Comparison of ENCODE assay signal across 13 mouse cellular contexts in the genomic region with DNA sequence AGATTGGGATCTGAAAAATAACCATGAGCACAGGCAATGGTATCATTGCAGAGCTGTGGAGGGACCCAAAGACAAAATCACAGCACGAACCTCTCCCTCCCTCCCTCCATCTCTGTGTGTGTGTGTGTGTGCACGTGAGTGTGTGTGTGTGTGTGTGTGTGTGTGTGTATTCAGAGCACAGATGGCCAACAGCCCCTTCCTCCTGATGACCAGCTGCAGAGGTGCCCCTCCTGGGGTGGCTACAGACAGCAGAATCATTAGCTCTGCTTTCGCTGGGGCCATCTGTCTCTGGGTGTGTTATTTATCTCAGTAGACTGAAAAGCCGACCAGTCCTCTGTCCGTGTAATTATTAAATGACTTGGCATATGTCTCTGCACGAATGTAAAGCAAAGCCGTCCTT.
A peak's percentile ranks its signal among the peaks of the same experiment; 100 is the strongest.
DNase-seq lines count a peak whose midpoint lies in the region; ATAC-seq and TF ChIP-seq lines count a peak whose summit lies in the region.
"Had no signal": no experiment of that assay in that cellular context is flagged by ENCODE, and none has a peak within 500 bp of the region (broad histone marks: within the 10 kb centered on the region; RNA-seq: fewer than 3 reads in every experiment).

No protein-coding gene starts in this region.

- ATAC-seq in stomach, embryonic 14.5 days (ENCODE audit: insufficient number of reproducible peaks, insufficient read depth, low FRiP score, low read depth): peak; percentile 46; the same call in 1 of the 2 replicates
- no peak for ATAC-seq in stomach, postnatal 0 days (ENCODE audit: low FRiP score, low TSS enrichment)
- ATAC-seq in hindbrain, embryonic 11.5 days (ENCODE audit: low FRiP score): peak; percentile 93
- ATAC-seq in midbrain, embryonic 16.5 days: peak; percentile 76
- no peak for ATAC-seq in granulocyte monocyte progenitor cell, adult 5-6 weeks (replicated peaks; ENCODE audit: poor library complexity, severe bottlenecking)

- no peak for DNase-seq in stomach, postnatal 0 days (ENCODE audit: low spot score)
- DNase-seq in hindbrain, embryonic 11.5 days (ENCODE audit: low spot score): peak; percentile 65
- DNase-seq in thymus, postnatal 14 days: no peak
- DNase-seq in heart, postnatal 14 days: no peak
- no peak for DNase-seq in lung, adult 2 months
- DNase-seq: kidney, adult 18-20 months; thymus, adult 18-20 months had no signal

- H3K9me3 ChIP-seq in stomach, embryonic 14.5 days (ENCODE audit: control insufficient read depth, low read depth, low read length): no peaks in the 10 kb centered on the region
- H3K9me3 ChIP-seq in stomach, postnatal 0 days (ENCODE audit: control insufficient read depth, low read length): no peaks in the 10 kb centered on the region
- no peaks in the 10 kb centered on the region for H3K9me3 ChIP-seq in hindbrain, embryonic 11.5 days (ENCODE audit: control insufficient read depth, low read length)
- H3K9me3 ChIP-seq in midbrain, embryonic 16.5 days (replicated peaks; ENCODE audit: control insufficient read depth, low read length, poor library complexity, severe bottlenecking): no peaks in the 10 kb centered on the region
- H3K9me3 ChIP-seq: heart, embryonic 12.5 days; limb, embryonic 15.5 days had no signal

- H3K36me3 ChIP-seq in stomach, embryonic 14.5 days (ENCODE audit: control insufficient read depth, insufficient read depth, low read length): no peaks in the 10 kb centered on the region
- H3K36me3 ChIP-seq in stomach, postnatal 0 days (ENCODE audit: control insufficient read depth, insufficient read depth, low read length): no peaks in the 10 kb centered on the region
- no peaks in the 10 kb centered on the region for H3K36me3 ChIP-seq in hindbrain, embryonic 11.5 days (ENCODE audit: control insufficient read depth, insufficient read depth, low read length)
- no peaks in the 10 kb centered on the region for H3K36me3 ChIP-seq in midbrain, embryonic 16.5 days (ENCODE audit: control insufficient read depth, insufficient read depth, low read length)
- H3K36me3 ChIP-seq: heart, embryonic 12.5 days; limb, embryonic 15.5 days had no signal

- no peak for TF ChIP-seq EP300 in stomach, postnatal 0 days (optimal IDR thresholded peaks at IDR 0.05)

- intact Hi-C loops in heart, postnatal 14 days (cut with DNase I): no loop called here

- H3K4me1 ChIP-seq in stomach, embryonic 14.5 days (ENCODE audit: control insufficient read depth, insufficient read depth, low read length): no peaks in the 10 kb centered on the region
- no peaks in the 10 kb centered on the region for H3K4me1 ChIP-seq in stomach, postnatal 0 days (replicated peaks; ENCODE audit: control insufficient read depth, insufficient read depth)
- H3K4me1 ChIP-seq in hindbrain, embryonic 11.5 days (replicated peaks; ENCODE audit: control insufficient read depth, insufficient read depth, low read length): no peaks in the 10 kb centered on the region
- H3K4me1 ChIP-seq in midbrain, embryonic 16.5 days (ENCODE audit: control insufficient read depth, insufficient read depth, low read length): no peaks in the 10 kb centered on the region
- H3K4me1 ChIP-seq in lung, adult 2 months (ENCODE audit: control insufficient read depth, insufficient read depth, low read length): no peaks in the 10 kb centered on the region
- H3K4me1 ChIP-seq: heart, embryonic 12.5 days; limb, embryonic 15.5 days had no signal

- 20% methylated on average over 7 of the region's 7 CpGs for WGBS in stomach, embryonic 14.5 days
- WGBS in stomach, postnatal 0 days: 16% methylated on average over 7 of the region's 7 CpGs
- WGBS in hindbrain, embryonic 11.5 days: 23% methylated on average over 6 of the region's 7 CpGs
- 27% methylated on average over 7 of the region's 7 CpGs for WGBS in midbrain, embryonic 16.5 days
- 61% methylated on average over 7 of the region's 7 CpGs for WGBS in lung, adult 2 months

- H3K4me2 ChIP-seq in stomach, embryonic 14.5 days (replicated peaks; ENCODE audit: low read depth, low read length): no peak overlapping the region
- H3K4me2 ChIP-seq in stomach, postnatal 0 days (replicated peaks; ENCODE audit: low read depth): no peak overlapping the region
- no peak overlapping the region for H3K4me2 ChIP-seq in hindbrain, embryonic 11.5 days (replicated peaks; ENCODE audit: low read depth, low read length)
- no peak overlapping the region for H3K4me2 ChIP-seq in midbrain, embryonic 16.5 days (ENCODE audit: low read length)
- H3K4me2 ChIP-seq: heart, embryonic 12.5 days; limb, embryonic 15.5 days had no signal

- no peak overlapping the region for H3K27ac ChIP-seq in stomach, embryonic 14.5 days (ENCODE audit: low read length)
- H3K27ac ChIP-seq in stomach, postnatal 0 days (replicated peaks): no peak overlapping the region
- H3K27ac ChIP-seq in hindbrain, embryonic 11.5 days (ENCODE audit: low read depth, low read length): peak overlapping the region; percentile 76; the same call in 1 of the 2 replicates
- no peak overlapping the region for H3K27ac ChIP-seq in midbrain, embryonic 16.5 days (ENCODE audit: low read length)
- H3K27ac ChIP-seq: limb, embryonic 15.5 days had no signal

- TF ChIP-seq POLR2A in lung, adult 2 months (IDR thresholded peaks at IDR 0.05; ENCODE audit: borderline replicate concordance, extremely low read depth, low read depth, low read length): no peak

- no peak overlapping the region for H3K9ac ChIP-seq in stomach, embryonic 14.5 days (replicated peaks; ENCODE audit: low read depth, low read length)
- H3K9ac ChIP-seq in stomach, postnatal 0 days (ENCODE audit: low read length): no peak overlapping the region
- H3K9ac ChIP-seq in hindbrain, embryonic 11.5 days (ENCODE audit: low read depth, low read length): no peak overlapping the region
- H3K9ac ChIP-seq in midbrain, embryonic 16.5 days (ENCODE audit: low read depth, low read length): no peak overlapping the region
- H3K9ac ChIP-seq: heart, embryonic 12.5 days; limb, embryonic 15.5 days had no signal

- no peak overlapping the region for H3K4me3 ChIP-seq in stomach, embryonic 14.5 days (ENCODE audit: low read depth, low read length)
- H3K4me3 ChIP-seq in stomach, postnatal 0 days (ENCODE audit: low read depth, low read length): no peak overlapping the region
- H3K4me3 ChIP-seq in hindbrain, embryonic 11.5 days (ENCODE audit: low read depth, low read length): no peak overlapping the region
- no peak overlapping the region for H3K4me3 ChIP-seq in midbrain, embryonic 16.5 days (ENCODE audit: low read depth, low read length)
- no peak overlapping the region for H3K4me3 ChIP-seq in lung, adult 2 months (replicated peaks; ENCODE audit: extremely low read depth, low read depth, low read length)
- H3K4me3 ChIP-seq: heart, embryonic 12.5 days; limb, embryonic 15.5 days had no signal

- TF ChIP-seq CTCF in stomach, postnatal 0 days (IDR thresholded peaks at IDR 0.05; ENCODE audit: low read depth): no peak
- TF ChIP-seq CTCF in lung, adult 2 months (IDR thresholded peaks at IDR 0.05; ENCODE audit: insufficient read depth, low read length): no peak

- no peaks in the 10 kb centered on the region for H3K27me3 ChIP-seq in stomach, embryonic 14.5 days (ENCODE audit: control insufficient read depth, insufficient read depth, low read length)
- no peaks in the 10 kb centered on the region for H3K27me3 ChIP-seq in stomach, postnatal 0 days (ENCODE audit: control insufficient read depth, insufficient read depth, low read length)
- H3K27me3 ChIP-seq in hindbrain, embryonic 11.5 days (ENCODE audit: control insufficient read depth, insufficient read depth, low read length): no peaks in the 10 kb centered on the region
- no peaks in the 10 kb centered on the region for H3K27me3 ChIP-seq in midbrain, embryonic 16.5 days (ENCODE audit: control insufficient read depth, insufficient read depth, low read depth, low read length)
- H3K27me3 ChIP-seq: CH12.LX; heart, embryonic 12.5 days; limb, embryonic 15.5 days had no signal

Comparison
In these comparisons a context has a peak if more than half of its experiments do, and no peak if none do; other contexts are left out.
1. ATAC-seq: peak in stomach, embryonic 14.5 days (single experiment), hindbrain, embryonic 11.5 days (single experiment) and midbrain, embryonic 16.5 days (single experiment); none in stomach, postnatal 0 days (single experiment) and granulocyte monocyte progenitor cell, adult 5-6 weeks (single experiment).